ENCODE assay signal across 19 mouse cellular contexts in genomic region chr17:84052437-84052836, GRCm38 (mm10).
A peak's percentile ranks its signal among the peaks of the same experiment; 100 is the strongest.
DNase-seq lines count a peak whose midpoint lies in the region; ATAC-seq and TF ChIP-seq lines count a peak whose summit lies in the region.
"Had no signal": no experiment of that assay in that cellular context is flagged by ENCODE, and none has a peak within 500 bp of the region (broad histone marks: within the 10 kb centered on the region; RNA-seq: fewer than 3 reads in every experiment).

No protein-coding gene starts in this region.

- H3K4me3 ChIP-seq in embryonic facial prominence, embryonic 15.5 days (replicated peaks), result no peak overlapping the region
- H3K4me3 ChIP-seq in embryonic facial prominence, embryonic 10.5 days, result no peak overlapping the region
- no peak overlapping the region for H3K4me3 ChIP-seq in gastrocnemius, adult 2 months
- no peak overlapping the region for H3K4me3 ChIP-seq in limb, embryonic 10.5 days
- H3K4me3 ChIP-seq: embryonic facial prominence, embryonic 13.5 days; forebrain, embryonic 12.5 days had no signal

- H3K27ac ChIP-seq in embryonic facial prominence, embryonic 15.5 days (replicated peaks), result no peak overlapping the region
- no peak overlapping the region for H3K27ac ChIP-seq in embryonic facial prominence, embryonic 10.5 days (replicated peaks)
- no peak overlapping the region for H3K27ac ChIP-seq in gastrocnemius, adult 2 months
- peak overlapping the region; percentile 37; the same call in 1 of the 2 replicates for H3K27ac ChIP-seq in limb, embryonic 10.5 days
- H3K27ac ChIP-seq: embryonic facial prominence, embryonic 13.5 days; forebrain, embryonic 12.5 days had no signal

- intact Hi-C loops in gastrocnemius, adult 2 months (cut with DNase I), result no loop called here

- no peak overlapping the region for H3K4me2 ChIP-seq in embryonic facial prominence, embryonic 15.5 days (replicated peaks)
- H3K4me2 ChIP-seq: embryonic facial prominence, embryonic 13.5 days; forebrain, embryonic 12.5 days had no signal

- H3K9me3 ChIP-seq in embryonic facial prominence, embryonic 15.5 days (replicated peaks), result no peaks in the 10 kb centered on the region
- peaks cover 2% of the 10 kb centered on the region for H3K9me3 ChIP-seq in embryonic facial prominence, embryonic 10.5 days
- no peaks in the 10 kb centered on the region for H3K9me3 ChIP-seq in limb, embryonic 10.5 days (replicated peaks)

- no peak for DNase-seq in embryonic facial prominence, embryonic 10.5 days (ENCODE audit: low spot score)
- DNase-seq in gastrocnemius, adult 2 months, result peak; percentile 44
- DNase-seq in gastrocnemius, postnatal 10 days, result no peak
- peak; percentile 65 for DNase-seq in gastrocnemius, postnatal 25 days
- no peak for DNase-seq in gastrocnemius, postnatal 4 days (ENCODE audit: low spot score in 2 of 2)
- no peak for DNase-seq in limb, embryonic 10.5 days (ENCODE audit: low spot score)
- no peak for DNase-seq in adrenal gland, adult (ENCODE audit: inconsistent age in 2 of 2, low spot score in 1 of 2)
- DNase-seq: adrenal gland, adult 8-10 months; adrenal gland, postnatal 14 days; adrenal gland, postnatal 36 days; cerebellum, adult 18-20 months; cerebellum, adult 8-10 months; cerebellum, adult 9-11 months; cerebellum, postnatal 25 days had no signal

- TF ChIP-seq CTCF in gastrocnemius, adult 2 months (IDR thresholded peaks at IDR 0.05), result no peak

- H3K27me3 ChIP-seq in embryonic facial prominence, embryonic 15.5 days, result no peaks in the 10 kb centered on the region
- no peaks in the 10 kb centered on the region for H3K27me3 ChIP-seq in embryonic facial prominence, embryonic 10.5 days (replicated peaks; ENCODE audit: low read depth, poor library complexity, severe bottlenecking)
- no peaks in the 10 kb centered on the region for H3K27me3 ChIP-seq in limb, embryonic 10.5 days (ENCODE audit: low read depth, poor library complexity, severe bottlenecking)
- H3K27me3 ChIP-seq: embryonic facial prominence, embryonic 13.5 days; forebrain, embryonic 12.5 days had no signal

- H3K9ac ChIP-seq in embryonic facial prominence, embryonic 15.5 days, result no peak overlapping the region
- H3K9ac ChIP-seq: embryonic facial prominence, embryonic 13.5 days; forebrain, embryonic 12.5 days had no signal

- 79% methylated on average over 8 of the region's 8 CpGs for WGBS in embryonic facial prominence, embryonic 15.5 days
- WGBS in embryonic facial prominence, embryonic 10.5 days, result 90% methylated on average over 8 of the region's 8 CpGs
- 84% methylated on average over 8 of the region's 8 CpGs for WGBS in limb, embryonic 10.5 days

- 0 out of 2 replicates have a peak, but pooled peaks have one; percentile 25 for ATAC-seq in embryonic facial prominence, embryonic 15.5 days (ENCODE audit: insufficient number of reproducible peaks, low FRiP score, low TSS enrichment, low read depth)
- ATAC-seq: forebrain, embryonic 14.5 days; forebrain, embryonic 16.5 days had no signal

- H3K36me3 ChIP-seq in embryonic facial prominence, embryonic 15.5 days, result no peaks in the 10 kb centered on the region
- no peaks in the 10 kb centered on the region for H3K36me3 ChIP-seq in embryonic facial prominence, embryonic 10.5 days (replicated peaks)
- H3K36me3 ChIP-seq in limb, embryonic 10.5 days, result no peaks in the 10 kb centered on the region
- H3K36me3 ChIP-seq: embryonic facial prominence, embryonic 13.5 days; forebrain, embryonic 12.5 days had no signal

- peaks cover 10% of the 10 kb centered on the region; the same call in 1 of the 2 replicates for H3K4me1 ChIP-seq in embryonic facial prominence, embryonic 15.5 days
- peaks cover 23% of the 10 kb centered on the region for H3K4me1 ChIP-seq in embryonic facial prominence, embryonic 10.5 days
- H3K4me1 ChIP-seq in limb, embryonic 10.5 days, result peaks cover 18% of the 10 kb centered on the region

Comparison
In these comparisons a context has a peak if more than half of its experiments do, and no peak if none do; other contexts are left out.
1. DNase-seq: peak in gastrocnemius, adult 2 months (single experiment) and gastrocnemius, postnatal 25 days (single experiment); none in embryonic facial prominence, embryonic 10.5 days (single experiment), gastrocnemius, postnatal 10 days (single experiment), gastrocnemius, postnatal 4 days (0 of 2), limb, embryonic 10.5 days (single experiment) and adrenal gland, adult (0 of 2).